Mouse (Mus musculus) kidney, postnatal 25 days (tissue): ENCODE results near the gene Car10.

Experiments
- DNase-seq, 2 experiments: peaks; one replicate each; pipeline ENCODE4 v3.0.0; 2021; ENCODE audit warnings: mixed read lengths in 2 of 2

The Car10 gene

DNA sequence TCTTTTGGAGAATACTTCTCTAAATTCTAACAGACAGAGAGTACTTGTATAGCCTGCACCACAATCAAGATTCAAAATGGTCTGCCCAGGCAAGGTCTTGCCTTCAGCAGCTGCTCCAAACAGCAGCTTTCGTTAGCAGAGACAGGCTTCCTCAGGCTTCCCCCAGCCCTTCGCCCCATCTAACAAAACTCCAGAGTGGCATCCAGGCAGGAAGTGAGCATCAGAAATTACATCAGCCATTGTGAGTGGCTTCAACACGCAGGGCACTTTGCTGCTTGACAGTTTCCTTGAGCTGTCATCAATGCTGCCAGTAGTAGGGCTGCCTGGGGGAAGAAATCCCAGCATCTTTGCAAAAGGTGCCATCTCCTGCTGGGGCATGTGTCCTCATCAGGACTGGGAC lies 405.0 kb downstream of the Car10 start:
- no peak for DNase-seq

DNA sequence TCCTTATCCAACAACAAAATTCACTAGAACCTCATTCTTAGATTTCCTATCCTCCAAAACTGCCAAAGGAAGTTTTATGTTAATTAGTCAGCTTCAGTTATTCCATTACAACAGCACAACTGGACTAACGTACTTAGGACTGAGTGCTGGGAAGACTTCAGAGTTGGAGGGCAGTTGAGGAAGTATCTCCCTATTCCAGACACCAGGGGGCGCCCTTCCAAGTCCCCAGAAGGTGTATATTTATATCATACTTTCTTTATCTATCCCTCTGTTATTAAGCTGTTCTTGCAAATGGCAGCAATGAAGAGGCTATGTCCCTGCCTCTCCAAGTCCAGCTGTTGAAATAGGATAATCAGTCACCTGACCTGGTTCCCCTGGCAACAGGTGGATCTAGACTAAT lies 405.6 kb downstream of the Car10 start:
- DNase-seq = peak in 1 of 2 experiments; percentile 43

DNA sequence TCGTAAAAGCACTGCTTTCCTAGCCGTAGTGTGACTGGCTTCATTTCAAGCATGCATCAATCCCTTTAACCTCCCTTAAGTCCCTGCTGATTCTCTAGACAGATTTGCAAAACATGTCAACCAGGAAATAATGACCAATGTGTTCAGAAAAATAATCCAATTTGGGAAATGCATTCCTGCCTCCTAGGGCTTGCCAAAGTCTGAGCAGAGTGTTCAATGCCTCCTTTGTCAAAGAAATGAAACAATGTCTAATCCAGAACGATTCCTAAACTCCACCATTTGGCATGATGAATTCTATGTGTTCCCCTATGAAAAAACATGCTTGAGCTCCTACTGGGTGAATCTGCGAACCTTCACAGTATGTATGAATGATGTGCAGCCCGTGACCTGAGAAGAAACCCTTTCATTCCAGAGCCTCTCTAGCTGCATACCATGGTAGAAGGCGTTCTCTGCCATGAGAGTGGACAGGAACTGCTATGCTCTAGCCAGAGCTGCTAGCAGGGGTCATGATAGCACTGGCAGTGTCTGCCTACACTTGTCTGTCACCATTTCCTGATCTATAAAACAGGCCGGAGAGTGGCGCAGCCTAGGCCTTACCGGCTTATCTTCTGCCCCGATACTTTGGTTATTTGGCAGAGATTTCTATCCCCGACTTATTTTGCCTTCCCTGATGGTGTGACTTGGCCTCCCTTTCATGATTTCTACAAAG lies 411.9 kb downstream of the Car10 start:
- no peak for DNase-seq

DNA sequence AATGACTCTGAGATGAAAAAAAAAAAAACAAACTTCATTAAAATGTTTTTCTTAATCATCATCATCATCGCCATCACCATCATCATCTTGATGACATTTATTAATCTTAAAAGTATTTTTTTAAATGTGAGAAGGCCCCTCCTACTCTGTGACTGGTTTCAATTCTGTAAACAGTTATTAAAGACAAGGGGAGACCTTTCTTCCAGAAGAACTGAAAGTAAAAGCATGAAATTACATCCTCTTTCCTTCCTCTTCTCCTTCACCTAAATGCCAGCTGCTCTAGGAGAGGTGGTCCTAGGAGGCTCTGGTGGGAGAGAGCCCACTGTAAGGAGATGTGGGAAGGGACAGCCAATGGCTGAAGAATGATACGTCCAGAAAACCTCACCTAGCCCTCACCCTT lies 415.0 kb downstream of the Car10 start:
- no peak for DNase-seq

DNA sequence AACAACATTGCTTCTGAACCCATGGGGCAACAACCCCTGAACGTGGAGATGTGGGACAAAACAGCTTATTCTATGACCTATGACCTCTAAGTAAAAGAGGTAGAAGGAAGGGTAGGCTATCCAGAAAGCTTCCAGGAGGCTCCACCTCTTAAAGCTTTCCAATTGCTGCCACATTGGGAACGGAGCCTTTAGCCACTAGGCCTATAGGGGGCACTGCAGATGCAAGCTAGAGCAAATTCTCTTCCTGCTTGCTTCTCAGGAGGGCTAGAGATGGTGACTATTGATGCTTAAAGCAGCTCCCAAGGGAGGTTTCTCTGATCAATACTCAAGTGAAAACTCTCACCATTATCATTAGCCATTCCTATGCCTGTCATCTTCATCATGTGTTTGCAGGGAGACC lies 416.6 kb downstream of the Car10 start:
- no peak for DNase-seq

DNA sequence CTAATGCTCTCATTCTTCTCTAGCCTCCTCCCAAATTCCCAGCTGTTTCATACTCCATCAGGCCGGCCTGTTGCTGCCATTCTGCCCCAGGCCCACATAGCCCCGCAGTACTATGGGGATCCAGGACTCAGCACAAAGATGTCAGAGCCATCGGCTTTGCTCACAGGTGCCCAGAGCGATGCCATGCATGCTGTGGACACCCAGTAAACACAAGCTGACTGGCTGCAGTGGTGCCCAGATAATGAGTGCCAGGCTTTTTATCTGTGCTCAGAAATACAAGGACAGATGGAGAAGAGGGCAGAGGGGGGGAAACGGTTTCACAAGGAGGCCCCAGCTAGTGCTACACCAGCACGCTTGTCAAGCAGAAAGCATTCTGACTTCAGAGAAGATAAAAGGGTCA lies 417.7 kb downstream of the Car10 start:
- no peak for DNase-seq

DNA sequence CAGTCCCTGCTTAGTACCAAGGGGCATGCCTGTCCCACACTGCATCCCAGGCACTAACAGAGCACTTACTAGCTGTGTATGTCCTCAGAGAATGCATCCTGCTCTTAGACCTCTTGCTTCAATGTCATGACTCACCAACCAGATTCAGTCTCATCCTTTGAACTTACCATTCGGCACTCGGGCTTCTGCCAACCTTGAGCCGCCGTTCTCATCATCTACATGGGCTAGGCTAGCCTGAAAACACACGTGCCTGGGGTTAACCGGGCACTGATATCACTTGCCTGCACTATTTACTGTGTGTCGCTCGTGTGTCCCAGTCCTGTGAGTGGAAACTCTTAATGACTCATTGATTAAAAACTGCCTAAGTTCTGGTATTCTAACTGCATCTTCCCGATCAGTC lies 418.4 kb downstream of the Car10 start:
- no peak for DNase-seq

DNA sequence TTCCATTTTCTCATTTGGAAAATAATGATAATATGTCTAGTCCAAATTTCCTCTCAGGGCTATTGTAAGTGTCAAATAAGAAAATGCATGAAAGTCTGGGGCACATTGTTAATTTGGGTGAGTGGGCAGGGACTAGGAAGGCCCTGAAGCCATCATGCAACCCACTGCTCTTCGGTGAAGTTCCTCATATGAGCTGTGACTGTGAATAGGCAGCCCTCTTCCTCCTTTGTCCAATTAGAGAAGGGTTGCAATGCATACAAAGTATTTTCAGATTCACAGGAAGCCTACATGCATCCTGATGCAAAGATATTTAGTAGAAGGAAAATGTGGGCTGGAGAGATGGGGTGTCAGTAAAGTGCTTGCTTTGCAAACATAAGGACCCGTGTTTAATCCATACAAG lies 419.1 kb downstream of the Car10 start:
- DNase-seq = no peak

DNA sequence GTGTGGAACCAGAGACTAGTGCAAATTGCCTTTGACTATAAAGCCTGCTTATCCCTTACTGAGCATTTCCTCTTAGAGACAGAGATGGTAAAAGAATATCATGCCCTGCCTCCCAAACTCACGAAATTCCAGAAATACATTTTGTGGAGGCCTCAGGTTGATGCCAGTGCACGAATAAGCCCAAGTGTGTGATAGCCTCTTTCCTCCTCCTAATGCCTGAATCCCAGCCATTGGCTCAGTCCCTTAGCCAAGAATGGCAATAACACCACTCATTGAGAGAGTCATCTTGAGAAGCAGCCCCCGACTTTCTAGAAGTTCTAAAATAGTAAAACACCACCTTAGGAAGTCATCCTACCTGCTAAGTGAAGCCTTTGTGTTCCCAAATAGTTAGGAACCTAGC lies 424.7 kb downstream of the Car10 start:
- DNase-seq = no peak

DNA sequence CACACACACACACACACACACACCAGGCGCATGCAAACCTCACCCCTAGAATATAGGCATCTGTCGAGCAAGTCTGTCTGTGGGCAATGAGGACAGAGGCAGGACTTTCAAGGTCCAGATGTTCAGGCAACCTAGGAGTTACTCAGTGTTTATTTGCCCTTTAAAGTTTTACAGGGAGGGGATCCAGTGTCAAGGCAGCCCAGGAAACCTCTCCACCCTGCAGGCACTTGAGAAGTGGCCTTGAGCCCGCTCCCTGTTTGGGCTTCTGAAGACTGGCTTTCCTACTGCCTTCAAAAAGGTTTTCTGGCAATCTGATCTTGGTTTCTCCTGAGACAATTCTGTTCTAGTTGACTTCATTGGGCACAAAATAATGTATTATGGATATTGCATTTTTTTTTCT lies 428.1 kb downstream of the Car10 start:
- no peak for DNase-seq

DNA sequence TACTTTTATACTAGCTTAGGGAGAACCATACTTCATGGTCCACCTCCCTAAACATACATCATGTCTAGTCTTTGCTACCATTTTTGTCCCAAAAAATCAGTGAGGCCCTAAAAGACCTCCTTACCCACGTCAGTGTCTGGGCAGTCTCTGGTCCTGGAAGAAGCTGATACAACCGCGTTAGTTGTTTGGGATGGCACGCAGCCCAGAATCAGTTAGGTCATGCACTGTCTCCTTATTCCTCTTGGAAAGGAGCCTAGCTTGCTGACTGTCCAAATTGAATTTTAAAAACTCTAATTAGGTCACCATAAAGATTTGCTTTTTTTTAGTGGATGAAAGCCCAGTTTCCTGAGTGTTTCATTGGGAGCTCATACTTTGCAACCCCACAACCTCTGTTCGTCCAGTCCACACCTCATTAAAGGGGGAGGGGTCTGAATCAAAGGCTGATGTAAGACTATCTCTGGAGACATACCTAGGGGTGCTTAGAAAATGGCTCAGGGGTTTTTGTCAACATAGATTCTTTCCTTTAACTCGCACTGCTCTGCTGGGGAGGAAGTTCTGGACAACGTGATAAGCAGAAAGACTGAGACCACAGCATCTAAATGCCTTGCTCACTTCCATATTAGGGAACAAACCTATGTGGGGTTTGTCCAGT lies 433.3 kb downstream of the Car10 start:
- DNase-seq = peak; percentile 72 to 78

DNA sequence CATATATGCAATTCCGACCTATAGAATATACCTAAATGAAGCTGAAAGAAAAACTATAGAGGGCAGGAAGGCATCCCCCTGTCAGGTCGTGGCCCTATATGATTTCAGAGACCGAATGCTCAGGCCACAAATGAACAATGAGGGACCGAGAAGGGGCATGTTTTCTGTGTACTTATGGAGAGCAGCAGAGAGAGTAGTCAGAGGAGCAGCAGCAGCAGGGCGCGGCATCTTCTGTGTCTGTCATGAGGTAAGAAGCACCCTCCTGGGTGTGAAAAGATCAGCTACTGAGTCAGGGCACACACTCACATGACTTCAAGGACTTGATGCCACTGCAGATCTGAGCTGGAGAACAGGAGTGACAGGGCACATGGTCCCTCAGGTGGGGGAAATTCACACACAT lies 438.4 kb downstream of the Car10 start:
- no peak for DNase-seq

DNA sequence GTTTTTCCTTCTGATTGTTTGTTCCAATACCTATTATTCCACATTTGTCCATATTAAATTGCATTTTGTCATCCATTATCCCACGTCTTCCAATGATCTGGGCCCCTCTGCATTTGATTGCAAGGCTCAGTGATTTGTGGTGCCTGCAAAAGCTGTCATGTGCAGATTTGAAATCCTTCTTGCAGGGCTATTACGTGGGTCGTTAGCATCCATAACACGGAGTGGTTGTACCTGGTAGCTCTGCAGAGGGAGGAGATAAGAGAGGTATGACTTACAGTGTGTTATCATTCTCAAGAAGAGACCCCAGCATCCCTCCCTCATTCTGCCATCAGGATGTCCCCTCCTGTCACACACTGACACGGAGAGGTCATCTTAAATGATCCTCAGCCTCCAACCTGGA lies 451.1 kb downstream of the Car10 start:
- DNase-seq = no peak

DNA sequence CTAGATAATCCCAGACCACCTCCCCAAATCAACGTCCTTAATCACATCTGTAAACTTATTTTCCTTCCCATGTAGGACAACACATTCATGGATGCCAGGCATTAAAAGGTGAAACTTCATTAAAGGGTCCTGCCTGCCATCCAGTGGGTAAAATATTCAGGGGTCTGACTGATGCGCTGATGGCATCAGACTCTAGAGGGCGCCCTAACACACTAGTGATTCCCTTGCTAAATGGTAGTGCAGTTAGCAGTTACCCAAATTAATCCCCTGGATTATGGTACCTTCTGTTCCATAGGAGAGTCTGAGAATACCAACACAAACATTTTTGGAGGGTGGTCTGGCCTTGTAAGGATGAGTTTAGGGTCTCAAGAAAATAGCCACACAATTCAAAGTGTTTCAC lies 453.1 kb downstream of the Car10 start:
- DNase-seq = peak; percentile 38 to 66

DNA sequence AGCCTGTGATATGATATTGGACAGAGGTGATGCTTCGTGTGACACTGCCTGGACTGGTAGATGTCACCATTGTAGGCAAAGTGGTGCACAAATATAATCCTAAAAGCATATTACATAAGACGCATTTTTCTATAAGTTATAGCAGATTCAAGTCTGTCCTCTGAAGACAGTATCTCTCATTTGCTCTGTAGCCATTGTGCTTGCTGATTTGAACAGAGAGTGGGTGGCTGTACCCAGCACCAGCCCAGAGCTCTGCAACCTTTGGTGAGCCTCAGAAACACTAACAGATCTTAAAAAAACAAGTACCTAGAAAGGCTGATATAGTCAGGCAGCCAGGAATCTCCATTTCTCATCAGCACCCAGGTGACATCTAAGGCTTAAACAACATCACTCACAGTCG lies 461.3 kb downstream of the Car10 start:
- DNase-seq = no peak

DNA sequence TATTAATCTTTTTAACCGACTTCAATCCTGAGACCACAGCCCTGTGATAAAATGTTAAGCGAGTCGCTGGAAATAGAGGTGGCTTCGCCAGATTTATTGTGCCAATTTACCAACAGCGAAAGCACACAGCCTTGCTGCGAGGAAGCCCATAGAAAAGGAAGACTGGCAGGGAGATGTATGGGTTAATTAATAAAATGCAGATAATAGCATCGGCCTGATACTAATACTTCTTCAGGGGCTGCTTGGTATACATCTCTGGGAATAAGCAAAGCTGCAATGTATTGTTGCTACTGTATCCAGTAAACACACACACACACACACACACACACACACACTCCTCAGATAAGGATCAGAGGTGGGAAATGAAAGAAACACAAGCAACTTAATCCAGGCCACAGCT lies 462.7 kb downstream of the Car10 start:
- no peak for DNase-seq

DNA sequence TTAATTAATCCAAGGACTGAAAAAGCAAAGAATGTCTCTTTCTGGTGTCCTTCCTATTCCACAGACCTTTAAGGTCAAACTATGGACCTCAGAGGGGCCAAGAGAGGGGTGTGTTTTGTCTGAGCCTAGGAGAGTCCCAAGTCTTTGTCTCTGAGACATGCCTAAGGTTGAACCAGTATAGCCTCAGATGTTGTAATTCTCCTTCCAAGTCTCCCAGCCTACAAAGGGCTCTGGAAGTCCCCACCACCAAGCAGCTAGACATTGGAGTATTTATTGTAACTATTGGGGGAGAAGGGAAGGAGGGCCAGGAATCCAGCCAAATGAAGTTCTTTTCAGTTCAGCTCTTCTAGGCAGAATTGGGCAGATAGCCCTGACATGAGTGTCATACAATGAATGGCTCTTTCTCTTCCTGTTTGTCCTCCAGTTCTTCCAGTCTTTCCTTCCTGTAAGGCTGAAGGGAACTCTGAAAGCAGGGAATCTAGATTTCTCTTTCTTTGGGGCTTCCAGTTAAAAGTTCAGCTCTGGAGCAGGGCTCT lies 464.6 kb downstream of the Car10 start:
- DNase-seq = no peak

DNA sequence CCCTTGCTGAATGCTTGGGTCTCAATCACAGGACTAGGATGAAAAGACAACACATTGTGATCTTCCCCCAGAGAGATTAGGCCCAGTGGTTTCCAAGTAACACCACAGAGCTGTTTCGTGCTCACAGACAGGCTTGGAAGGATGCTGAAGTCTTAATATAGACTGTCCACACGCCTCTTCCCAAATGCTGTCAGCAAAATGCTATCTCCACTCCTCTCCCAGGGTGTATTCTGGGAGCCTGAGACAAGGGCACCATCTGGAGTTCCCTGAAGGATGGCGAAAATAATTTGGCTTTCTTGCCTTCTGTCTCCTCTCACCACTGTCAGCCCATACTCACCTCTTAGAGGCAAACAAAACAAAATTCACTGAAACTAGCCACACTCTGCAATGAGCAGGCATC lies 467.9 kb downstream of the Car10 start:
- no peak for DNase-seq

DNA sequence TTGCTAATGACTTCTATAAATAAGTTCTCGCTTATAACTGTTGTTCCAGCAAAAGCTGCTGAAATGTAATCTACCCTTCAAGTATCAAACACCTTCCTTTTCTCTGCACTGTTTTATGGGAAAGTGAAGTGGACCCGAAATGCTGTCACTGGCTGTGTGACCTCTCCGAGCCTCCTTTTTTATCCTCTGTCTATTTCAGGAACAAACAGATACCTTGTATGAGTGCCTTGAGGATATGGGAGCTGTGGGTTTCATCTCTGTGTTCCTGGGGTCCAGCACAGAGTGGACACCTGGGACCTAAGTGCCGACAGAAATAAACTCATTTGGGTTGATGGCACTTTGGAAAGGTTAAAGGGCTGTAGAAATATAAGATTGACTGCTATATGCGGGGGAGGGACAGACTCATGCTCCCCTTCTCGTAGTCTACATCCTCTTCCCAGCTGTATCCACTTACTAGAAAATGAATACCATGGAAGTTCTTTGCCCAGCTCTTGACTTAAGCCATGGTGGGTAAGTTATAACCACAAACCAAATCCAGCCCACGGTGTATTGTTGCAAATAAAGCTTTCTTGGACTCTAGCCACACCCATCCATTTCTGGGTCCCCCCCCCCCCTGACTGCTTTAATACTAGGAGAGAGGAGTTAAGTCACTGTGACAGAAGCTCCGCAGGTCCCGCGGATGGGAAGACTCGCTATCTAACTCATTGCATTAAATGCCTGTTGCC lies 474.3 kb downstream of the Car10 start:
- DNase-seq = no peak

DNA sequence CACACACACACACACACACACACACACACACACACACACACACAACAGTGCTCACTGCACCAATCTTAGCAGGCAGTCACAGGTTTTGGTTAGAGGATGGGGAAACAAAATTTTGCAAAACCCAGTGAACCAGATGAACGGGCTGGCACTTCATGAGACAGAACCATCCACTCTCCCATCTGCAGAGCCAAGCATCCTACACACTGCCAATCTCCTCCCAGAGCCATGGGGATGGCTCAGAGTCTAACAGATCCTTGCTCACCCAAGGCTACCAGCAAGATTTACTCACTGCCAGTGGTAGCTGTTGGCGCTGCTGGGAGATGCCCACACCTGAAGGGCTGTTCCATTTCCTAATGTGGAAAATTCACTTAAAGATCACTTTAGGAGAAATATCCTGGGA lies 479.6 kb downstream of the Car10 start:
- no peak for DNase-seq

DNA sequence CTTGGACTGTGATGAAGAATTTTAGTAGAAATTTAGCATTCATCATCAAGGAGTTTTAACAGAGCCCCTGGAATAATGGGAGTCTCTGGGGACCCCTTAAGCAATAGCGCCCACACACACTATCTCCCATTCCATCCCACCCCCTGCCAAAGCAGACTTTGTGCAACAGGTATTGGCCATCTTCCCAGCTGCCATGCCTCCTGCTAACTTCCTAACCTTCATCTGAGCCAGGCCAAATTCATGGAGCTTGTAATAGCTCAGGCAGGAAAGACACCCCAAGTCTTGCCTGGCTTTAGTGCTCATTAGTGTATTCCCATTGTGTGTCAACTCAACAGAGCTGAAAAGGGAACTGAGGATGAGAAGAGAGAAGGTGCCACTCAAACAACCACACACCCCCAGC lies 481.8 kb downstream of the Car10 start:
- no peak for DNase-seq

DNA sequence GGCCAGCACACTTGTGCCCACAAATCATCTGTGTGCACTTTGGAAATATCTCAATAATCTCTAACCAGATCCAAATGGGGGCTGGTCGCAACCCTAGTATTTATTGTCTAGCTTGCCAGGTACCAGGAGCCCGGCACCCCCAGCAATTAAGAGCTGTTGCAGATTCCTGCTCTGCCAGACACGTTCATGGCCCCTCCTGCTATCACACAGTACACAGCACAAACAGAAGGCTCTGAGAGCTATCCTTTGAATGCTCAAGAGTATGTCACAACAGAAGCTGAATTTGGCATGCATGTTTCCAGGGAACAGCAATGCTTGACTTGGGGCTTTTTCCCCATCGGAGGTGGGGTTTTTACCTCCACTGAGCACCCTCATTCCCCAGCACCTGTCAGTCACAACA lies 483.5 kb downstream of the Car10 start:
- DNase-seq = no peak

DNA sequence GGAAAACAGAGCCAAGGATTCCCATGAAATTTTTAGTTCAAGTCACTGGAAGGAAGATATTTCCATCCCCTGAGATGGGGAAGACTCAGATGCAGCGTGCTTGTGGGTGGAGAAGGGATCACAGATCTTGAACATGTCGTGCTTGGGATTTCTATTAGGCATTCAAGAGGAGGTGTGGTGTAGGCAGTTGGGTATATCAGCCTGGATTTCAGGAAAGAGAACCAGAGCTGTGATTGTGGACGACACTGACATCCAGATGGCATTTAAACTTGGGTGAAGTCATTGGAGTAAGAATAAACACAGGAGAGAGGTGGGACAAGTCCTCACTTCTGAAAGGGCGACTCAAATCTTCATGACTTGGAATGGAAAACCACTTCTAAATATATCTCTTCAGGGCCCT lies 490.0 kb downstream of the Car10 start:
- no peak for DNase-seq

DNA sequence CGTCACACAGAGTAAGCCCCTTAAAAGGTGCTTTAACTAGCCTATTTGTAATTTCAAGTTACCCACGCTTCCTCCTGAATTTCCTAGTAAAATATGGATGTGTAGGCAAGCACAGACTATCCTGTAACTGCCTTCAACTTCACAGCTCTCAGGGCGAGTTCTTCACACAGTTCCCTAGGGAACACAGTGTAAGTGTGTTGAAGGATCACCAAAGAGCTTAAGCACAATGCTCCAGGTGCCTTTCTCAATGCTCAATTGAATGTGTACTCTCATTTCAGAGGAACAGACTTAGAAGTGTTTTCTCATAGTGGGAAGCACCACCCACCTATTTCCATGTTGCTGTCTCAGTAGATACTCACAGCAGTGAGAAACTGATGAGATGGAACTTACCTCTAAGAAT lies 492.8 kb downstream of the Car10 start:
- no peak for DNase-seq
